Mouse (Mus musculus) olfactory bulb, adult 2 months (tissue): ENCODE results near the gene 2610028H24Rik. TPM values are rescaled to one million over a fixed set of nuclear protein-coding genes. Genes with fewer than 3 reads are reported as not detected.

ENCODE experiments used
- H3K27ac ChIP-seq: fragments of 200-500 bp; 2 replicates; pipeline ENCODE4 v1.5.1; 2012; ENCODE audit warnings: low read depth, low read length; ENCODE audit not compliant: insufficient read depth
- H3K4me1 ChIP-seq: fragments of 200-500 bp; 2 replicates; pipeline ENCODE4 v1.6.1; 2012; ENCODE audit warnings: low read length; ENCODE audit not compliant: control insufficient read depth, insufficient read depth
- H3K4me3 ChIP-seq: fragments of 200-500 bp; 2 replicates; pipeline ENCODE4 v1.5.1; 2012; ENCODE audit warnings: mild to moderate bottlenecking, low read depth, low read length, moderate library complexity; ENCODE audit not compliant: insufficient read depth
- CTCF ChIP-seq: fragments of 200-500 bp; IDR thresholded peaks from 2 replicates; pipeline ENCODE4 v1.5.1; 2012; ENCODE audit warnings: low read depth, mild to moderate bottlenecking, low read length, moderate library complexity; ENCODE audit not compliant: insufficient read depth
- POLR2A ChIP-seq: fragments of 200-500 bp; IDR thresholded peaks from 2 replicates; pipeline ENCODE4 v1.6.1; 2012; ENCODE audit warnings: mild to moderate bottlenecking, low read depth, low read length, moderate library complexity; ENCODE audit not compliant: insufficient read depth
- WGBS: fragments of 180-500 bp; shearing (Covaris S2); methylation state at CpG from one replicate; pipeline ENCODE4 v1.1.7; 2018; 5-methylcytosine and 5-hydroxymethylcytosine counted together
- polyA plus RNA-seq: library from polyadenylated mRNA; stranded (reverse); fragments of >200 nt; gene quantifications from 2 replicates; pipeline ENCODE4 v1.2.4, GENCODE M21; 2012; ENCODE audit warnings: low replicate concordance; ENCODE audit not compliant: missing spikeins, insufficient read depth, insufficient read length

2610028H24Rik gene
- polyA plus RNA-seq, 1 experiment: not detected

GRCm38 (mm10) chr10:76480851-76481250 is 32.0 kb downstream of the 2610028H24Rik start:
- 93% methylated on average over 13 of the region's 13 CpGs for WGBS
- H3K4me3 ChIP-seq: no peak overlapping the region
- no peak for TF ChIP-seq CTCF
- no peak for TF ChIP-seq POLR2A
- H3K4me1 ChIP-seq: no peaks in the 10 kb centered on the region
- no peak overlapping the region for H3K27ac ChIP-seq

GRCm38 (mm10) chr10:76481480-76481879 is 32.6 kb downstream of the 2610028H24Rik start:
- TF ChIP-seq CTCF (no peak), POLR2A (no peak)
- H3K4me1 ChIP-seq: no peaks in the 10 kb centered on the region
- H3K27ac ChIP-seq: no peak overlapping the region
- no peak overlapping the region for H3K4me3 ChIP-seq
- WGBS: 95% methylated on average over 6 of the region's 6 CpGs

- H3K27ac ChIP-seq: no peak overlapping the region
- H3K4me3 ChIP-seq: no peak overlapping the region
- WGBS: 97% methylated on average over 2 of the region's 2 CpGs
- no peaks in the 10 kb centered on the region for H3K4me1 ChIP-seq
- no peak for TF ChIP-seq POLR2A
- TF ChIP-seq CTCF: no peak
Observed at GRCm38 (mm10) chr10:76486302-76486701, 37.4 kb downstream of the 2610028H24Rik start.

GRCm38 (mm10) chr10:76488265-76488664 is 39.4 kb downstream of the 2610028H24Rik start:
- no peak overlapping the region for H3K4me3 ChIP-seq
- no peak overlapping the region for H3K27ac ChIP-seq
- H3K4me1 ChIP-seq: no peaks in the 10 kb centered on the region
- no peak for TF ChIP-seq POLR2A
- TF ChIP-seq CTCF: no peak
- 96% methylated on average over 8 of the region's 8 CpGs for WGBS

- 92% methylated on average over 15 of the region's 15 CpGs for WGBS
- TF ChIP-seq CTCF (no peak), POLR2A (no peak)
- Histone ChIP-seq H3K4me3 (no peak overlapping the region), H3K4me1 (no peaks in the 10 kb centered on the region), H3K27ac (no peak overlapping the region)
Observed at GRCm38 (mm10) chr10:76489205-76489604, 40.3 kb downstream of the 2610028H24Rik start.

- Histone ChIP-seq H3K27ac (no peak overlapping the region), H3K4me3 (no peak overlapping the region), H3K4me1 (no peaks in the 10 kb centered on the region)
- WGBS: 75% methylated on average over 1 of the region's 1 CpGs
- TF ChIP-seq CTCF (no peak), POLR2A (no peak)
Observed at GRCm38 (mm10) chr10:76493527-76493926, 44.6 kb downstream of the 2610028H24Rik start.

- WGBS: 94% methylated on average over 6 of the region's 6 CpGs
- H3K4me3 ChIP-seq: no peak overlapping the region
- H3K27ac ChIP-seq: no peak overlapping the region
- TF ChIP-seq CTCF (no peak), POLR2A (no peak)
- H3K4me1 ChIP-seq: no peaks in the 10 kb centered on the region
Observed at GRCm38 (mm10) chr10:76495501-76495900, 46.6 kb downstream of the 2610028H24Rik start.

GRCm38 (mm10) chr10:76496366-76496765 is 47.5 kb downstream of the 2610028H24Rik start:
- Histone ChIP-seq H3K27ac (no peak overlapping the region), H3K4me1 (no peaks in the 10 kb centered on the region), H3K4me3 (no peak overlapping the region)
- WGBS: 82% methylated on average over 7 of the region's 7 CpGs
- TF ChIP-seq CTCF (no peak), POLR2A (no peak)

GRCm38 (mm10) chr10:76497522-76497921 is 48.6 kb downstream of the 2610028H24Rik start:
- Histone ChIP-seq H3K27ac (no peak overlapping the region), H3K4me3 (no peak overlapping the region), H3K4me1 (no peaks in the 10 kb centered on the region)
- TF ChIP-seq POLR2A (no peak), CTCF (no peak)
- 94% methylated on average over 4 of the region's 4 CpGs for WGBS

- Histone ChIP-seq H3K4me1 (no peaks in the 10 kb centered on the region), H3K27ac (no peak overlapping the region), H3K4me3 (no peak overlapping the region)
- 93% methylated on average over 11 of the region's 11 CpGs for WGBS
- no peak for TF ChIP-seq POLR2A
Observed at GRCm38 (mm10) chr10:76504271-76504943, 55.5 kb downstream of the 2610028H24Rik start.
